Mouse (Mus musculus) limb, embryonic 15.5 days (tissue): ENCODE measurements around the gene Actr1a. TPM values are rescaled to one million over a fixed set of nuclear protein-coding genes. Genes with fewer than 3 reads are reported as not detected.

Experiments used
- ATAC-seq: fragments of 200-750 bp; cut with Nextera tagmentation; 2 replicates; pipeline ENCODE4 v1.8.0; 2017; ENCODE audit warnings: low read depth, moderate TSS enrichment; ENCODE audit not compliant: insufficient number of reproducible peaks, low FRiP score, low TSS enrichment
- H3K27ac ChIP-seq: fragments of 300-500 bp; sonication (generic); 2 replicates; pipeline ENCODE4 v1.5.1; 2015; ENCODE audit warnings: moderate library complexity, mild to moderate bottlenecking, inconsistent platforms
- H3K27me3 ChIP-seq: fragments of 300-500 bp; sonication (generic); 2 replicates; pipeline ENCODE4 v1.6.1; 2015; ENCODE audit warnings: inconsistent platforms
- H3K36me3 ChIP-seq: fragments of 300-500 bp; sonication (generic); 2 replicates; pipeline ENCODE4 v1.6.1; 2015; ENCODE audit warnings: inconsistent platforms
- H3K4me1 ChIP-seq: fragments of 300-500 bp; sonication (generic); 2 replicates; pipeline ENCODE4 v1.6.1; 2015; ENCODE audit warnings: inconsistent platforms
- H3K4me2 ChIP-seq: fragments of 300-500 bp; sonication (generic); 2 replicates; pipeline ENCODE4 v1.6.1; 2015; ENCODE audit warnings: mild to moderate bottlenecking, inconsistent platforms
- H3K4me3 ChIP-seq: fragments of 300-500 bp; sonication (generic); 2 replicates; pipeline ENCODE4 v1.5.1; 2015; ENCODE audit warnings: mild to moderate bottlenecking, inconsistent platforms
- H3K9ac ChIP-seq: fragments of 300-500 bp; sonication (generic); 2 replicates; pipeline ENCODE4 v1.6.1; 2015; ENCODE audit warnings: inconsistent platforms
- H3K9me3 ChIP-seq: fragments of 300-500 bp; sonication (generic); 2 replicates; pipeline ENCODE4 v1.6.1; 2016; ENCODE audit warnings: inconsistent platforms
- WGBS: fragments of 180-500 bp; shearing (Covaris S2); methylation state at CpG from one replicate; pipeline ENCODE4 v1.1.7; 2015; 5-methylcytosine and 5-hydroxymethylcytosine counted together
- polyA plus RNA-seq: library from polyadenylated mRNA; unstranded; fragments of >200 nt; fragmentation: Nextera tagmentation; extraction: Ambion mirVana; gene quantifications from 2 replicates; pipeline ENCODE4 v1.2.1, GENCODE M21; 2015

Gene Actr1a
- polyA plus RNA-seq, 1 experiment from 2014 or later, result 145 TPM

DNA sequence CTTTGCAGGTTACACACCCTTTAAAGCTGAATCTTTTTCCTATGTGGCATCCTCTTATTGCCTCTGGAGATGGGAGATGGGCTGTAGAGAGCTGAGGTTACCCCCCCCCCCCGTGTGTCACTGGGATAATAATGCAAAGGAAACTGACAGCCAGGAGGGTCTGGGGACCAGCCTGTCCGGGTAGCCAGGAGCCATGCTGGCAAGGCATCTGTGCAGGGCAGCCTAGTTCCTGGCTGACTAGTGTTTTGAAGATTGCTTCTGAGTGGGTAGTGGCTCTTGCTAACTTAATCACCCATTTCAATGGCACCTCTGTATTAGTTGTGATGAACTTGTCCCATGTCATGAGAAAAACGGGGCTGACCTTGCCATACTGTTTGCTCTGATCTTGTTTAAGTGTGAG is 2.9 kb upstream of the Actr1a start:
- 42% methylated on average over 3 of the region's 3 CpGs for WGBS
- no peak for ATAC-seq
- Histone ChIP-seq H3K36me3 (peaks cover 17% of the 10 kb centered on the region), H3K9ac (no peak overlapping the region), H3K4me1 (peaks cover 45% of the 10 kb centered on the region), H3K9me3 (no peaks in the 10 kb centered on the region), H3K27me3 (no peaks in the 10 kb centered on the region), H3K4me3 (peak overlapping the region; percentile 89), H3K4me2 (peak overlapping the region; percentile 81), H3K27ac (no peak overlapping the region)

DNA sequence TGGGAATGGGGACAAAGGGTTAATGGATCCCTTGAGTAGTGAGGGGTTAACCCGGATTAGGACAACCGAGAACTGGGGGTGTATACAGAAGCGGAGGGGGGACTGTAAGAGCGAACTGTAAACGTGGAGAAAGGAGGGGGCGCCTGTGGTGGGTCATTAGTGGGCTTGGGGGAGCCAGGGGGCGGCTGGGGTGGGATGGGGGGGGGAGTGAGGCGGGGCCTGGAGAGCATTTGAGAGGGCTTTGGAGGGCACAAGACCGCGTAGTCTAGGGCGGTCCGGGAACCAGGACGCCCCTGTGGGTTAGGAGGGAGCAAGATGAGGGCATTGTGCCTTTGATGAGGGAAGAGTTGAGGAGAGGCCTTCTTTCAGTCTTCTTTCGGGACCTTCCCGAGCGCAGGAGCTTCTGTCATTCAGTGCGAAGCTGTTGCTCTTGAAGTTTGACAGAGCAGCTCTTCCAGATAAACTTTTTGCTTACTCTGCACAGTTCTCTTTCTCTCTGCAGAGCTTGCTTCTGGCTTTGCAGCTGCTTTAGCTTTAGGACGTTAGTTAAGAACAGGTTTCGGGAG is 2.0 kb upstream of the Actr1a start:
- H3K4me1 ChIP-seq, result peaks cover 47% of the 10 kb centered on the region
- 2% methylated on average over 18 of the region's 19 CpGs for WGBS
- no peak for ATAC-seq

DNA sequence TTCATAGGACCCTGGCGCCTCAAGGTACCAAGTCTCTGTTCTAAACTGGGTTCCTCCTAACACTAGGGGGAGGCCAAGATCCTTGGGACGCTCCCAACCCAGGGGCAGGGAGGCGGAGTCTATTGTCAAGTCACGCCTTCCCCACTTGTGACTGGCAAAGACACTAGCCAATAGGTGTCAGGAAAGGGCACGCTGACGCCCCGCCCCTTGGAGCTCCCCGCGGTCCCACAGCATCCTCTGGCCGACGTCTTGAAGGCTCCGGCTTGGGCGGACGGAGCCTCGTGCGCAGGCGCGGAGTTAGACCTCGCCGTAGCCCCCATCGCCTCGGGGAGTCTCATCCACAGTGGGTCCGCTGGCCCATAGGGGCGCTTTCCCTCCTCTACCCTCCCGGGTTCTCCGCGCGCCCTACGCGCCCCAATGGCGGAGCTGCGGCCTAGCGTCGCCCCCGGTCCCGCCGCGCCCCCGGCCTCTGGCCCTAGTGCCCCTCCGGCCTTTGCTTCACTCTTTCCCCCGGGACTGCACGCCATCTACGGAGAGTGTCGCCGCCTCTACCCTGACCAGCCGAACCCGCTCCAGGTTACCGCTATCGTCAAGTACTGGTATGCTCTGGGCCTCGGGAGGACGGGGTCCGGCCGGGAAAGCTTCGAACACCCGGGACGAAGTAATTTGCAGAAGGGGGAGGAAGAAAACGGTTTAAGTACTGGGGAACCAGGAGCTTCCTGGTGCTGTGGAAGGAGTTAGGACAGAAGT is 1.3 kb upstream of the Actr1a start, which contains the start of gene Sufu:
Gene Sufu (plus strand): TSS at position 211 of the 750 bp plus-strand sequence.
- Histone ChIP-seq H3K4me2 (peak within 1 kb of the TSS; percentile 81), H3K36me3 (peaks cover 8% of the 10 kb centered on the region), H3K4me1 (peaks cover 49% of the 10 kb centered on the region), H3K9me3 (no peaks in the 10 kb centered on the region), H3K9ac (peak within 1 kb of the TSS; percentile 85), H3K27me3 (no peaks in the 10 kb centered on the region), H3K27ac (peak within 1 kb of the TSS; percentile 90), H3K4me3 (peak within 1 kb of the TSS; percentile 89)
- under 1% methylated on average over 57 of the region's 57 CpGs for WGBS
- ATAC-seq, result peak; percentile 90

More for the DNA sequence above, 2.0 kb upstream of the Actr1a start:
- Histone ChIP-seq H3K4me2 (peak overlapping the region; percentile 81), H3K9ac (peak overlapping the region; percentile 85), H3K9me3 (no peaks in the 10 kb centered on the region), H3K4me3 (peak overlapping the region; percentile 89), H3K36me3 (peaks cover 8% of the 10 kb centered on the region), H3K27ac (peak overlapping the region; percentile 90), H3K27me3 (no peaks in the 10 kb centered on the region)

DNA sequence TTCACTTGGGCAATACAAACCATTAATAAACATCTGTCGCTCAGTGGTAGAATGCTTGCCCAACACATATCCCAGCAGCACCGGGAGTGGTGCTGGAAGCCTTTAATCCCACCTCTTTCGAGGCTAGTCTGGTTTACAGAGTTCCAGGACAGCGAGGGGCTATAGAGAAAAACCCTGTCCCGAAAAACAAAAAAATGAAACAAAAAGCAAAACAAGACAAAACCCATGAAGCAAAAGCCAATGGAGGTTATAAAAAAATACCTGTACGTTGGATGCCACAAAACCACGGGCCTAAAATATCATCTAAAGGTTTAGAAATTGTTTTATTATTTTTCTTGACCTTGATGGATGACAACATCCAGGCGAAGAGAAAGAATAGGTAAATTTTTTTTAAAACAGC is 561 bp upstream of the Actr1a start:
- peak overlapping the region; percentile 82 for H3K4me3 ChIP-seq
- H3K9ac ChIP-seq, result no peak overlapping the region
- WGBS, result 10% methylated on average over 8 of the region's 8 CpGs
- no peaks in the 10 kb centered on the region for H3K9me3 ChIP-seq
- peak overlapping the region; percentile 43 for H3K27ac ChIP-seq
- peaks cover 6% of the 10 kb centered on the region for H3K36me3 ChIP-seq
- H3K4me2 ChIP-seq, result peak overlapping the region; percentile 81
- peaks cover 51% of the 10 kb centered on the region for H3K4me1 ChIP-seq
- no peaks in the 10 kb centered on the region for H3K27me3 ChIP-seq
- no peak for ATAC-seq

DNA sequence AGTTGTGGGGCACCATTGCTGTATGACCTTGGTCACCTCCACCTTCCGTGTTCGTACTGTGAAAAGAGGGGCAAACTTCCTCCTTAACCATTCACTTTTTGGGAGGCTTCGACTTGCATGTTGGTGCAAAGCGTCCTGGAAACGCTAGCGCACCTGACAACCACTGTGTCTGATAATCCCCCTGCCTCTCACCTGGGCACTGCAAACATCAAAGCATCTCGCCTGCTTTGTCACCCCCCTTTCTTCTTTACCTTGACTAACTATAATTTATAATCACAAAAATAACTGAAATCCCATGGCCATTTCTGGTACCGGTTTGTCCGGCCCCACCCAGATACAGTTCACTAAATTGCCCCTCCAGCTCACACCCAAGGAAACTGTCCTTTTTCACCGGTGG is 838 bp downstream of the Actr1a start:
- H3K9me3 ChIP-seq, result no peaks in the 10 kb centered on the region
- peak overlapping the region; percentile 82 for H3K4me3 ChIP-seq
- H3K4me2 ChIP-seq, result peak overlapping the region; percentile 84
- peak overlapping the region; percentile 26; the same call in 1 of the 2 replicates for H3K9ac ChIP-seq
- 0 out of 2 replicates have a peak, but pooled peaks cover 3% of the 10 kb centered on the region for H3K36me3 ChIP-seq
- ATAC-seq, result no peak
- H3K27me3 ChIP-seq, result no peaks in the 10 kb centered on the region
- WGBS, result 6% methylated on average over 10 of the region's 10 CpGs
- peaks cover 46% of the 10 kb centered on the region for H3K4me1 ChIP-seq
- H3K27ac ChIP-seq, result no peak overlapping the region

DNA sequence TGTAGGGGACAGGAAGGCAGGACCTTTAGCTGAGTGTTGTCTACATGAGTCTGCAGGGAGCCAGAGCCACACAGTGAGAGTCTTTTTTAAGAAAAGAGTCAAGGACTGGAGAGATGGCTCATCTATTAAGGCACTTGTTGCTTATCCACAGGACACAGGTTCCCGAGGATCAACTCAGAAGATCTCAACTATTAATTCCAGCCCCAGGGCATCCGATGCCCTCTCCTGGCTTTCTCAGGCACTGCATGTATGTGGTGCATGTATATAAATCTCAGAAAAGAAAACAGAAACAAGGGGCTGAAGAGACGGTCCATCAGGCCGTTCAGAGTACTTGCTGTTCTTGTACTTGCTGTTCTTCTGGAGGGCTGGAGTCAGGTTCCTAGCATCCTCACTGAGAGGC is 3.5 kb downstream of the Actr1a start:
- Histone ChIP-seq H3K4me1 (peaks cover 28% of the 10 kb centered on the region), H3K27ac (no peak overlapping the region), H3K27me3 (no peaks in the 10 kb centered on the region), H3K4me2 (no peak overlapping the region), H3K36me3 (peaks cover 8% of the 10 kb centered on the region), H3K9ac (no peak overlapping the region), H3K9me3 (no peaks in the 10 kb centered on the region), H3K4me3 (no peak overlapping the region)
- WGBS, result 43% methylated on average over 4 of the region's 4 CpGs
- no peak for ATAC-seq

DNA sequence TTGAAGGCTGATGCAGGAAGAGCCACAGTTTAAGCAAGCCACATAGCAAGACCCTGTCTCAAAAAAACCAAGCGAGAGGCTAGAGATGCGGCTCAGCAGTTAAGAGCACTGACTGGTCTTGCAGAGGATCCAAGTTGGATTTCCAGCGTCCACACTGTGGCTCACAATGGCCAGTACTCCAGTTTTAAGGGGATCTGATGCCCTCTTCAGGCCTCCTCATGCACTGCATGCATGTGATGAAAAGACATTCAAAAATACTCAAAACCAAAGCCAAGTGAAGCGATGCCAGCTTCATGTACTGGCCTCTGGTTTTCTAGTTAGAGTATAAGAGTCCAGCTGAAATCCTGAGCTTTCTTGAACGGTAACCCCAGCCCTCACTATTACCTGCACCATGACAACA is 5.7 kb downstream of the Actr1a start:
- peaks cover 21% of the 10 kb centered on the region for H3K36me3 ChIP-seq
- no peaks in the 10 kb centered on the region for H3K9me3 ChIP-seq
- ATAC-seq, result no peak
- H3K27me3 ChIP-seq, result no peaks in the 10 kb centered on the region
- no peak overlapping the region for H3K4me2 ChIP-seq
- peaks cover 21% of the 10 kb centered on the region for H3K4me1 ChIP-seq
- peak overlapping the region; percentile 57 for H3K27ac ChIP-seq
- WGBS, result 89% methylated on average over 5 of the region's 5 CpGs
- no peak overlapping the region for H3K4me3 ChIP-seq
- H3K9ac ChIP-seq, result no peak overlapping the region

DNA sequence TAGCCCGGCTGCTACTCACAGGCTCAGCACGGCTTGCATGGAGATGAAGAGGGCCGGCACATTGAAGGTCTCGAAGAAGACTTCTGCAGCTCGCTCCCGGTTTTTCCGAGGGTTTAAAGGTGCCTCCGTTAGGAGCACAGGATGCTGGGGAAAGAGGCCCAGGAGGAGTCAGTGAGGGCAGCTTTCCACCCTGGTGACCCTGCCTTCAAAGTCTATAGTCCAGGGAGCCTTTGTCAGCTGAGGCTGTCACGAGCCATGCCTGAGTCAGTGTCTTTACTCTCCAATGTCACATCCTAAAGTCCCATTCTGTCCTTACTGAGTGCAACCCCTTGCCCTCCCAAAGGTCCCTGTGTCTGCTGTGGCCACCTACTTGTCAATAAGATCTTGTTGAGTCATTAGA is 13.3 kb downstream of the Actr1a start:
- Histone ChIP-seq H3K4me3 (no peak overlapping the region), H3K27ac (no peak overlapping the region), H3K4me2 (no peak overlapping the region), H3K9me3 (no peaks in the 10 kb centered on the region), H3K36me3 (peaks cover 88% of the 10 kb centered on the region), H3K4me1 (no peaks in the 10 kb centered on the region), H3K9ac (no peak overlapping the region), H3K27me3 (no peaks in the 10 kb centered on the region)
- WGBS, result 86% methylated on average over 9 of the region's 9 CpGs
- ATAC-seq, result no peak

DNA sequence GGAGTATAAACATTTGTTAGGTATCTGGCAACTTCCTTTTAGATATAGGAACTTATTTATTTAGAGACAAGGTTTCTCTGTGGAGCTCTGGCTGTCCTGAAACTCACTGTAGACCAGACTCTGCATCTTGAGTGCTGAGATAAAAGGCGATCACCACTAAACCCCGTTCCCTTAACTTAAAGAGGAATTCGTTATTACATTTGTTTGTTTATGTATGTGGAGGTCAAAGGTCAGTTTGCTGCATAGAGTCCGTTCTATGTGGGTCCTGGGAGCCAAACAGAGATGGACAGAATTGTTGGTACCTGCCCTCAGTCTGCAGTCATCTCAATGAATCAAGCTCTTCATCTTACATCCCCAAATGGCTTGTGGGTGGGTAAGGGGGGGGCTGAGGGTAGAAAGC is 19.7 kb downstream of the Actr1a start:
- Histone ChIP-seq H3K36me3 (peaks cover 43% of the 10 kb centered on the region), H3K9me3 (no peaks in the 10 kb centered on the region), H3K4me1 (peaks cover 13% of the 10 kb centered on the region; the same call in 1 of the 2 replicates), H3K4me2 (no peak overlapping the region), H3K27me3 (no peaks in the 10 kb centered on the region), H3K9ac (no peak overlapping the region), H3K4me3 (no peak overlapping the region), H3K27ac (no peak overlapping the region)
- no peak for ATAC-seq
- WGBS, result 54% methylated on average over 4 of the region's 4 CpGs

DNA sequence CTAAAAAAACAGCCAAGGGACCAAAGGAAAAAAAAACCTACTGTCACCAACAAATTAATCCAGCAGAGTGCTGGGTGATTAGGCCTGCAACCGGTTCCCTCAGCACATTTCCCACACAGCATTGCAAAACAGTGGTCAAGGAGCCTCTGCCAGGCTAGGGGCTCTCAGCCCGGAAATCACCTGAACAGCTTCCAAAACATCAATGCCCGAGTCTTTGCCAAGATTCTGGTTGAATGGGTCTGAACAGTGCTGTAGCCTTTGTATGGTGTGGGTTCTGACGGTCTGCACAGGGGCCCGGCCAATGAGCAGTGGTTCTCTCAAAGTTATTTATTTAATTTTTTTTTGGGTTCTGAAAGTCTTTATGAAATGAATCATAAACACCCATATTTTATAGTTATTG is 20.1 kb downstream of the Actr1a start:
- no peaks in the 10 kb centered on the region for H3K27me3 ChIP-seq
- WGBS, result 52% methylated on average over 5 of the region's 5 CpGs
- H3K27ac ChIP-seq, result no peak overlapping the region
- H3K4me1 ChIP-seq, result peaks cover 13% of the 10 kb centered on the region; the same call in 1 of the 2 replicates
- no peak overlapping the region for H3K4me2 ChIP-seq
- no peak overlapping the region for H3K4me3 ChIP-seq
- H3K9ac ChIP-seq, result no peak overlapping the region
- ATAC-seq, result no peak
- peaks cover 39% of the 10 kb centered on the region for H3K36me3 ChIP-seq
- H3K9me3 ChIP-seq, result no peaks in the 10 kb centered on the region

DNA sequence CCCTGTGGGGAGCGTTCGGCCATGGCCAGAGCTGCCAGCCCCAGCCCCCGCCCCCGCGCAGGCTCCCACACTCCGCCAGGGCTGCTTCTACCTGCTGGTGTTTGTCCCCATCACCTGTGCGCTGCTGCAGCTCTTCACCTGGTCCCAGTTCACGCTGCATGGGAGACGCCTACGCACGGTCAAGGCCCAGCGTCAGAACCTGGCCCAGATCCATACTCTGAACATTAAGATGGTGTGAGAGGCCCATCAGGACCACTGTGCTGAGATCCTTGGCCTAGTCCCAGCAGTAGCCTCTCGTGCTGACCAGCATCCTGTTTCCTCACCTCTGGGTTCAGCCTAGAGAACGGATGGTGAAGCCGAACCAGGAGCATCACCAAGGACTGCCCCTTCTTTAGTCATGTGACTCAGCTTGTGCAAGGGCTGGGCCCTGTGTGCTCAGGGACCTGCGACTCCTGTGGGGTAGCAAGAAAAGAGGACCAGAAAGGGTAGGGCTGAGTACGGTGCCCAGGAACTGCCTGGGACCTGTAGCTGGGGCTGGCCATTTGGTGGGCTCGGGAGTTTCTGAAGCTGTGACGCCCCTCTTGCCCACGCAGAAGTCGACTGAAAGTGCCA is 21.0 kb downstream of the Actr1a start:
- Histone ChIP-seq H3K4me2 (no peak overlapping the region), H3K27me3 (no peaks in the 10 kb centered on the region), H3K9me3 (no peaks in the 10 kb centered on the region), H3K4me3 (no peak overlapping the region), H3K36me3 (peaks cover 30% of the 10 kb centered on the region), H3K9ac (no peak overlapping the region), H3K4me1 (peaks cover 13% of the 10 kb centered on the region; the same call in 1 of the 2 replicates), H3K27ac (no peak overlapping the region)
- no peak for ATAC-seq
- 50% methylated on average over 21 of the region's 21 CpGs for WGBS

DNA sequence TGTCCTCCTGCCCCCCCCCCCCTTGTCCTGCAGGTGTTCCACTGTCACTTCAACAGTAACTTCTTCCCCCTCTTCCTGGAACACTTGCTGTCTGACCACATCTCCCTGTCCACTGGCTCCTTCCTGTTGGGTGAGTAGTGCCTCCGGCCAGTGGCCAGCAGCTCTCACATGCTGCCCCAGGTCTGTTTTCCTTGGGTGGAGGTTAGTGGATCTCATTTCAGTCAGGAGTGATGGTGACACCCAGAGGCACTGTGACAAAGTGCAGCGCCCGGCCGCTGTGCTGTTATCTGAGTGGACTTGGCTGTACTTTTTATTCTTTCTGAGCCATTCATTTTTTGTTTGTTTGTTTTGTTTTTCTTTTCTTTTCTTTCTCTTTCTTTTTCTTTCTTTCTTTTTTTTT is 26.3 kb downstream of the Actr1a start:
- Histone ChIP-seq H3K4me1 (peaks cover 4% of the 10 kb centered on the region; the same call in 1 of the 2 replicates), H3K27ac (no peak overlapping the region), H3K36me3 (no peaks in the 10 kb centered on the region), H3K9ac (no peak overlapping the region), H3K27me3 (no peaks in the 10 kb centered on the region), H3K4me3 (no peak overlapping the region), H3K9me3 (no peaks in the 10 kb centered on the region), H3K4me2 (no peak overlapping the region)
- ATAC-seq, result no peak
- 17% methylated on average over 4 of the region's 4 CpGs for WGBS
